Mouse (Mus musculus) myocyte (in vitro differentiated cells): ENCODE measurements around the gene Acsl1.

Experiments
- E2F4 ChIP-seq: IDR thresholded peaks from one replicate; pipeline ENCODE4 v1.6.1; 2011; ENCODE audit warnings: mild to moderate bottlenecking, control low read depth, moderate library complexity; ENCODE audit not compliant: insufficient read depth
- MAX ChIP-seq: IDR thresholded peaks from one replicate; pipeline ENCODE4 v1.6.1; 2011; ENCODE audit warnings: low read depth, mild to moderate bottlenecking, control low read depth
- MYOG ChIP-seq, 3 experiments: IDR thresholded peaks; one replicate each; pipeline ENCODE4 v1.6.1; 2011; ENCODE audit warnings: control low read depth in 2 of 3, low read depth in 2 of 3, mild to moderate bottlenecking in 2 of 3; ENCODE audit not compliant: insufficient read length in 2 of 3, control insufficient read depth in 1 of 3, insufficient read depth in 1 of 3
- POLR2A ChIP-seq: IDR thresholded peaks from one replicate; pipeline ENCODE4 v1.6.1; 2011; ENCODE audit warnings: low read depth, mild to moderate bottlenecking, control low read depth, moderate library complexity; ENCODE audit not compliant: insufficient read length
- POLR2AphosphoS2 ChIP-seq: IDR thresholded peaks from one replicate; pipeline ENCODE4 v1.6.1; 2011; ENCODE audit warnings: low read depth, control low read depth; ENCODE audit not compliant: insufficient read length
- REST ChIP-seq: IDR thresholded peaks from one replicate; pipeline ENCODE4 v1.6.1; 2011; ENCODE audit warnings: mild to moderate bottlenecking, control low read depth, moderate library complexity; ENCODE audit not compliant: insufficient read depth, insufficient read length
- TCF12 ChIP-seq: IDR thresholded peaks from one replicate; pipeline ENCODE4 v1.6.1; 2011; ENCODE audit warnings: mild to moderate bottlenecking, control low read depth; ENCODE audit not compliant: poor library complexity, insufficient read depth, severe bottlenecking
- USF1 ChIP-seq: IDR thresholded peaks from one replicate; pipeline ENCODE4 v1.6.1; 2011; ENCODE audit warnings: low read depth, mild to moderate bottlenecking, control low read depth, moderate library complexity

GRCm38 (mm10) chr8:46559428-46559827 lies 88.6 kb downstream of the Acsl1 start:
- TF ChIP-seq POLR2A: no peak
- no peak for TF ChIP-seq E2F4
- TF ChIP-seq REST: no peak
- TF ChIP-seq TCF12: no peak
- no peak for TF ChIP-seq USF1
- TF ChIP-seq MAX: no peak
- no peak for TF ChIP-seq MYOG (IDR thresholded peaks at IDR 0.05; ENCODE audit: control insufficient read depth in 1 of 3, insufficient read depth in 1 of 3, insufficient read length in 2 of 3, low read depth in 2 of 3)
- no peak for TF ChIP-seq POLR2AphosphoS2
